Mouse (Mus musculus): Measurements from ENCODE around the gene Pde2a.

The Pde2a gene

GRCm38 (mm10) chr7:101453725-101454124, 32.2 kb downstream of the Pde2a start:
- no peak for DNase-seq (ENCODE audit: low spot score in 2 of 2)

- DNase-seq (ENCODE audit: low spot score in 2 of 2): no peak
Measured at GRCm38 (mm10) chr7:101454479-101454878, 33.0 kb downstream of the Pde2a start.

- DNase-seq (ENCODE audit: low spot score in 2 of 2): no peak
Measured at GRCm38 (mm10) chr7:101455141-101455540, 33.6 kb downstream of the Pde2a start.

- no peak for DNase-seq (ENCODE audit: low spot score in 2 of 2)
Measured at GRCm38 (mm10) chr7:101456318-101456717, 34.8 kb downstream of the Pde2a start.

GRCm38 (mm10) chr7:101456789-101457188, 35.3 kb downstream of the Pde2a start:
- no peak for DNase-seq (ENCODE audit: low spot score in 2 of 2)

GRCm38 (mm10) chr7:101457283-101457682, 35.8 kb downstream of the Pde2a start:
- no peak for DNase-seq (ENCODE audit: low spot score in 2 of 2)

- no peak for DNase-seq (ENCODE audit: low spot score in 2 of 2)
Measured at GRCm38 (mm10) chr7:101457801-101458200, 36.3 kb downstream of the Pde2a start.

- DNase-seq (ENCODE audit: low spot score in 2 of 2): no peak
Measured at GRCm38 (mm10) chr7:101458278-101458781, 36.8 kb downstream of the Pde2a start.

- no peak for DNase-seq (ENCODE audit: low spot score in 2 of 2)
Measured at GRCm38 (mm10) chr7:101459305-101459813, 37.9 kb downstream of the Pde2a start.

GRCm38 (mm10) chr7:101459923-101460607, 38.6 kb downstream of the Pde2a start:
- no peak for DNase-seq (ENCODE audit: low spot score in 2 of 2)

GRCm38 (mm10) chr7:101460608-101460957, 39.1 kb downstream of the Pde2a start:
- no peak for DNase-seq (ENCODE audit: low spot score in 2 of 2)

GRCm38 (mm10) chr7:101461571-101461970, 40.1 kb downstream of the Pde2a start:
- no peak for DNase-seq (ENCODE audit: low spot score in 2 of 2)

GRCm38 (mm10) chr7:101462327-101463068, 41.0 kb downstream of the Pde2a start:
- DNase-seq (ENCODE audit: low spot score in 2 of 2): no peak

- no peak for DNase-seq (ENCODE audit: low spot score in 2 of 2)
Measured at GRCm38 (mm10) chr7:101463665-101464271, 42.3 kb downstream of the Pde2a start.

GRCm38 (mm10) chr7:101464927-101465326, 43.4 kb downstream of the Pde2a start:
- DNase-seq (ENCODE audit: low spot score in 2 of 2): no peak

GRCm38 (mm10) chr7:101465392-101465791, 43.9 kb downstream of the Pde2a start:
- DNase-seq (ENCODE audit: low spot score in 2 of 2): no peak

GRCm38 (mm10) chr7:101465850-101466580, 44.5 kb downstream of the Pde2a start:
- DNase-seq (ENCODE audit: low spot score in 2 of 2): no peak

- no peak for DNase-seq (ENCODE audit: low spot score in 2 of 2)
Measured at GRCm38 (mm10) chr7:101466581-101467081, 45.1 kb downstream of the Pde2a start.

GRCm38 (mm10) chr7:101471423-101471822, 49.9 kb downstream of the Pde2a start:
- no peak for DNase-seq (ENCODE audit: low spot score in 2 of 2)

- no peak for DNase-seq (ENCODE audit: low spot score in 2 of 2)
Measured at GRCm38 (mm10) chr7:101471968-101472480, 50.5 kb downstream of the Pde2a start.
